Mouse (Mus musculus) skeletal muscle tissue, adult 2 months (tissue): ENCODE measurements around the gene Gstm5.

Experiments used
- DNase-seq: peaks from one replicate; pipeline ENCODE4 v3.0.0-alpha.2; 2012; ENCODE audit warnings: low read depth, low spot score

Gene Gstm5

GRCm38 (mm10) chr3:107931670-107932069 lies 36.0 kb downstream of the Gstm5 start, which contains the start of gene Gstm7:
Gene Gstm7, minus strand, starts transcription at chr3:107931817.
- DNase-seq, result peak; percentile 90

- no peak for DNase-seq
These were observed 36.5 kb downstream of the Gstm5 start for GRCm38 (mm10) chr3:107932128-107932527.

GRCm38 (mm10) chr3:107935268-107935667 lies 39.6 kb downstream of the Gstm5 start:
- no peak for DNase-seq

- no peak for DNase-seq
These were observed 40.3 kb downstream of the Gstm5 start for GRCm38 (mm10) chr3:107935888-107936287.

GRCm38 (mm10) chr3:107939403-107939802 lies 43.8 kb downstream of the Gstm5 start:
- DNase-seq, result peak; percentile 84

GRCm38 (mm10) chr3:107939830-107940229 lies 44.2 kb downstream of the Gstm5 start:
- DNase-seq, result no peak

- no peak for DNase-seq
These were observed 44.9 kb downstream of the Gstm5 start for GRCm38 (mm10) chr3:107940524-107940923.

- DNase-seq, result no peak
These were observed 45.6 kb downstream of the Gstm5 start for GRCm38 (mm10) chr3:107941261-107941660.

- no peak for DNase-seq
These were observed 47.8 kb downstream of the Gstm5 start, which contains the start of gene Gstm6 for GRCm38 (mm10) chr3:107943239-107943990. Gene Gstm6, minus strand, starts transcription at chr3:107943749.

- no peak for DNase-seq
These were observed 50.1 kb downstream of the Gstm5 start for GRCm38 (mm10) chr3:107945729-107946128.
